Mouse (Mus musculus) adrenal gland, postnatal 36 days (tissue): ENCODE results near the gene Hscb. TPM values are rescaled to one million over a fixed set of nuclear protein-coding genes. Genes with fewer than 3 reads are reported as not detected.

Experiments
- DNase-seq, 2 experiments: peaks; one replicate each; pipeline ENCODE4 v3.0.0; 2021; ENCODE audit warnings: mixed read lengths in 1 of 2
- total RNA-seq, 2 experiments: library from RNA; stranded (reverse); gene quantifications; 2 replicates each; pipeline ENCODE4 v1.2.3; 2021

The Hscb gene
- total RNA-seq, 2 experiments from 2014 or later = 12.7 to 20.7 TPM

DNA sequence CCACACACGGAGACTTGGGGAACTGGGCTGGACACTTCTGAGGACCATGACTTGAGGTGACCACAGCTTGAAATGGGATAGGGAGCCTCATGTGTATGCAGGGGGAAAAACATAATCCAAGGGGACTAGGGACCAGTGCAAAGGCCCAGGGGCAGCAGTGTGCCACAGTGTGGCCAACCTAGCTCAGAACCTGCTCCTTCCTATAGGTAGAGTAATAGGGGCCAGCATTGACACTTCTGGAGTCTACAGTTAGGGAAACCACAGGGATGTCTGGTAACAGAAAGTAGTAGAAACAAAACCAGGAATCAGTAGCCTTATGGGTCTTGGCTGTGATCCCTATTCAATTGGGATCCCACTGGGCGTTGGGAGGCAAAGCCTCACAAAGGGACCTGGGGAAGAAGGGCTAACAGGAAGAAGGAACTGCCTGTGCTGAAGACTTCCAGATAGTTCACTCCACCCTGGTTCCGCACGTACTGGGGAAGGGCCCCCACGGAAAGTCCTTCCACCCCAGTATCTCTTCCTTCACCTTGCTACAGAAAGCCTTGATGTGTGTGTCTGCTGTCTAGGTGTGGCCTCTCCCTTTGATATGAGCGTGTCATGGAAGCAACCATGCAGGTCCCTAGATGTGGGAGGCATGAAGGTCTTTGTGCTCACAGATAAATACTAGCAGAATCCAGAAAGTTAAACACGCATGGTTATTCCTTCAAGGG lies 57.9 kb downstream of the Hscb start:
- DNase-seq = no peak

DNA sequence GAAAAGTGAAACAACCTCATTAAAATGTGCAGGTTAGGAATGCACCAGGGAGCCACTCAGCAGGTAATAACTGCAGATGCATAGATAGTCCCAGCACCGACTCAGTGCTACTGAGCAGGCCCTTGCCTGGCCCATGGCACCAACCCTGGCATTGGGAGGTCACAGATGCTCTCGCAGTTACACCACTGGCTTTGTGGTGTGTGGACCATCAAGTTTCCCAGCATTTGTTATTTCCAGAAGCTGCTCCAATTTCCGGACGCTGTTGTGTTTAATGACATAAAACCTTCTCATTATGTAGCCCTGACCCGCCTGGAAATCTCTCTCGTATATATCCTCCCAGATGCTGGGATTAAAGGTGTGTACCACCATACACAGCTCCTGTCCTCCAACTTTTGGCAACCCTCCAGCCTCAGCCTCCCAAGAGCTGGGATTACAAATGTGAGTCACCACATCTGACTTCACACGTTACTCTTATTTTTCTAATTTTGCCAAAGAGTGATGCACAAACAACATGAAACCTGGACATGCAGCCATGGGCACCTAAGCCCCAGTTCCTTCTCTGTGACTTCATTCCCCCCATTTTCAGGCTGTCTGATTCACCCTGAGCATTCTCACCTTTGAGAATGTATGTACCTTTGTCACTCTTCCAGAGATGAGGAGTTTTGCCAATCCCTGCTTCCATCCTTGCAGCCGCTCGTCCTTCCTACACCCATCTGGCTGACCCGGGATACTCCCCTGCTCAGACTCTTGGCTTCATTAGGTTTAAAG lies 58.6 kb downstream of the Hscb start:
- no peak for DNase-seq

DNA sequence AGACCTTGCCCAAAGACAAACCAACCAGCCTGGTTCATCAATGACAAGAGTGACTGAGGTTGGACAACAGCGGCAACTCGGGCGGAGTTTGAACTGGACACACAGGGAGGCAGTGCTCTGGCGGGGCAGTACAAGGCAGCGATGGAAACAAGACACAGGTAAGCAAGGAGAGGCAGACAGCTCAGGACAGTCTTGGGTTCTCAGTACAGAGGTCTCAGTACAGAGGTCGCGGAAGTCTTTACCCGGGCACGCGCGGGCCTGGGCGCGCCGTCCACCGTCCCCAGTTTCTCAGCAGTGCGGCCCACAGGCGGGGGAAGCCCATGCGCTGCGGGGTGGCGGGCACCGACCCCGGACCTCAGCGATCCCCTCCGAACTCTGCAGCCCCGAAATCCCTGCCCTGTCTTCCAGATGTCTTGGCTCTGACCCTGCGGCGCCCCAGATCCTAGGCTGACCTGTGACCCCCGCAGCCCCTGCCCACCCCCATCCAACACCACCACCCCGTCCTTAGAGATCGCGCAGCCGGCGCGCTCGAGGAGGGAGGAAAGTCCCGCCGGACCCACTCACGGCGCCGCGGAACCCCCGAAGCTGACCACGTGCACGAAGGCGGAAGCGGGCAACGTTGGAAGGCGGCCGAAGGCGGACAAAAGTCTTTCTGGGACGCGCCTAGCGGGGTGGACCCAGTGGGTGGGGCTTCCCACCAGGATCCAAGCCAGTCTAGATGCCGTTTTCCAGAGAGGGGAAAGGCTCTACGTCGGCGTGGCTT lies 59.4 kb downstream of the Hscb start, which contains the start of gene Pus1:
Gene Pus1 (minus strand): TSS at position 662 of the 763 bp plus-strand sequence.
- peak; percentile 97 to 98 for DNase-seq

DNA sequence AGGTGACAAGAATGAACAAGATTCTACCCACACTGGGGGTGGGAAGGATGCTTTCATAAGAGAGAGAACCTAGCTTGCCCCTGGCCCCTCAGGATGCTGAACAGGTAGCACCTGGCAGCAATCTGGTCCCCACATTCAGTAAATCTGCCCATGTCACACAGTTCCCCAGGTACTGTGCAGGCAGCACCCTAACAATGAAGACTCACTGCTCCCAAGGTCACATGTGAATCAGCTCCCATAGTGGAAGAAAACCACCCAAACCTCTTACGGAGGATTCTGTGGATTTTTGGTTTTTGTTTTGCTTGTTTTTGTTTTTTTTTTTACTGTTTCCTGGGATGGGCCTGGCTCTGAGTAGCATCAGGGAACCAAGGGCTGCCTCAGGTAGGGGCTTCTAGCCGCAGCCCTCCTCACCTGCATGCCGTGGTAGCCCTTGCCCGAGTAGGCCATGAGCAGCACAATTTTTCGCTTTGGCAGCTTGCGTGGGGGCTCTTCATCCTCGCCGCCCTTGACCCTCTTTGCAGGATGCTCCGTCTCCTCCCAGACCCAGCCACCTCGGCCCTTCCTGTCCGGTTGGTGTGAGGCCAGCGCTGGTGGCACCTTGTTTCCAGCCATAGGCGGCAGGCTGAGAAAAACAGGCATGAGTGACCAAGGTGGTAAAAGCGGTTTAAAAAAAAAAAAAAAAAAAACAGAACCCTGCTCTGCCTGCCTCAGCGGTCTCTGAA lies 60.1 kb downstream of the Hscb start:
- peak; percentile 31 to 33 for DNase-seq

Other genes with a start within 250 kb of the Hscb start
- gene Noc4l, start 186.4 kb downstream of the Hscb start, total RNA-seq = 10 to 100 TPM; 20.7 to 21.1 TPM
- 10 to 100 TPM; 20.3 to 22.8 TPM for gene Ddx51, start 186.3 kb downstream of the Hscb start, total RNA-seq
- gene Ep400, start 69.1 kb downstream of the Hscb start, total RNA-seq = 10 to 100 TPM; 77.2 to 90.5 TPM
- gene Pus1, start 59.1 kb downstream of the Hscb start, total RNA-seq = 10 to 100 TPM; 55.4 to 55.5 TPM
- 10 to 100 TPM; 42.5 to 47.1 TPM for gene Ulk1, start 29.7 kb downstream of the Hscb start, total RNA-seq
- gene Chek2, start 202 bp upstream of the Hscb start, total RNA-seq = 1 to 10 TPM; 2.9 to 4.1 TPM
- gene Ttc28, start 40.0 kb upstream of the Hscb start, total RNA-seq = 10 to 100 TPM; 18.5 to 21.9 TPM